Mouse (Mus musculus) MEL (cell line): ENCODE measurements around the gene Cfap58.

Experiments
- CHD2 ChIP-seq: IDR thresholded peaks from 2 replicates; pipeline ENCODE4 v1.6.1; 2011; ENCODE audit warnings: low read length, improper control_type of control experiment
- CTCF ChIP-seq, 3 experiments: IDR thresholded peaks in 2 of 3; conservative IDR thresholded peaks in 1 of 3; 2 replicates each; pipeline ENCODE4 v1.5.1; 2011 to 2012; ENCODE audit warnings: low read length in 3 of 3, low read depth in 2 of 3, mild to moderate bottlenecking in 2 of 3, improper control_type of control experiment in 1 of 3, inconsistent platforms in 1 of 3, mixed read lengths in 1 of 3, moderate library complexity in 1 of 3; ENCODE audit not compliant: control insufficient read depth in 1 of 3, insufficient read depth in 1 of 3, poor library complexity in 1 of 3, severe bottlenecking in 1 of 3
- E2F4 ChIP-seq: IDR thresholded peaks from 2 replicates; pipeline ENCODE4 v1.6.1; 2011; ENCODE audit warnings: low read depth, low read length, improper control_type of control experiment, borderline replicate concordance
- GATA1 ChIP-seq: IDR thresholded peaks from 2 replicates; pipeline ENCODE4 v1.6.1; 2011; ENCODE audit warnings: low read depth, low read length, improper control_type of control experiment
- MAX ChIP-seq: IDR thresholded peaks from 2 replicates; pipeline ENCODE4 v1.6.1; 2011; ENCODE audit warnings: low read length, improper control_type of control experiment
- POLR2A ChIP-seq, 2 experiments: IDR thresholded peaks; 2 replicates each; pipeline ENCODE4 v1.6.1; 2011 to 2012; ENCODE audit warnings: low read length in 2 of 2, mild to moderate bottlenecking in 2 of 2, control low read depth in 1 of 2, improper control_type of control experiment in 1 of 2, low read depth in 1 of 2, moderate library complexity in 1 of 2; ENCODE audit not compliant: control insufficient read depth in 1 of 2, insufficient read depth in 1 of 2, poor library complexity in 1 of 2
- POLR2AphosphoS5 ChIP-seq: IDR thresholded peaks from 2 replicates; pipeline ENCODE4 v1.6.1; 2012; ENCODE audit warnings: low read depth, borderline replicate concordance, mild to moderate bottlenecking, inconsistent platforms, low read length, moderate library complexity, mixed read lengths
- RAD21 ChIP-seq: IDR thresholded peaks from 2 replicates; pipeline ENCODE4 v1.6.1; 2011; ENCODE audit warnings: mild to moderate bottlenecking, low read depth, low read length, improper control_type of control experiment

- no peak for TF ChIP-seq CTCF (IDR thresholded peaks at IDR 0.05 in 2 of 3, conservative IDR thresholded peaks at IDR 0.05 in 1 of 3; ENCODE audit: control insufficient read depth in 1 of 3, insufficient read depth in 1 of 3, low read depth in 2 of 3, low read length in 3 of 3, poor library complexity in 1 of 3, severe bottlenecking in 1 of 3)
- TF ChIP-seq CHD2: no peak
- no peak for TF ChIP-seq RAD21
- TF ChIP-seq E2F4: no peak
- no peak for TF ChIP-seq MAX
- no peak for TF ChIP-seq GATA1
- no peak for TF ChIP-seq POLR2A (IDR thresholded peaks at IDR 0.05; ENCODE audit: control insufficient read depth in 1 of 2, insufficient read depth in 1 of 2, low read depth in 1 of 2, low read length in 2 of 2, poor library complexity in 1 of 2)
- TF ChIP-seq POLR2AphosphoS5: no peak
Observed at GRCm38 (mm10) chr19:48008771-48009413, 71.4 kb downstream of the Cfap58 start.
